Mouse (Mus musculus) olfactory bulb, adult 2 months (tissue): ENCODE measurements at regions not wholly inside any gene's neighbourhood (a gene's known extent, or its start where the extent isn't known, plus 50 kb on each side); places are given as distances from the start of the nearest gene placed in this dataset.

Source experiments
- CTCF ChIP-seq: fragments of 200-500 bp; IDR thresholded peaks from 2 replicates; pipeline ENCODE4 v1.5.1; 2012; ENCODE audit warnings: low read depth, mild to moderate bottlenecking, low read length, moderate library complexity; ENCODE audit not compliant: insufficient read depth
- POLR2A ChIP-seq: fragments of 200-500 bp; IDR thresholded peaks from 2 replicates; pipeline ENCODE4 v1.6.1; 2012; ENCODE audit warnings: mild to moderate bottlenecking, low read depth, low read length, moderate library complexity; ENCODE audit not compliant: insufficient read depth

DNA sequence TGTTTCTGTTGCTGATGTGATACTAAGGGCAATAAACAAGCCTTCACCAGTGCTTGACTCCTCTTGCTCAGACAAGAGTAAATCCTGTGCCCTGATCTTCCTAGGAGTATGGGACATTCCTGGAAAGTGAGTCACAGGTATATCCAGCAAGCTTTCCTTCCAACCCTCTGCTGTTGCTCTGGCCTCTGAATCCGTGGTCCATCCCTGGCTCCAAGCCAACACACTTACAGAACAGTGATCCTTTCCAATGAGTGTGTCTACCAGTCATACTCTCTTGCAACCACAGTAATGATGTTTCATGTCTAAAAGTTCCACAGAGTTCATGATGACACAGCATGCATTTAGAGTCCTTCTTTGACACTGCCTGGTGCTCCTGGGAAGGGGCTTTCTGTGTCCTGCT lies 277.6 kb upstream of the Tmc3 start:
- TF ChIP-seq CTCF = no peak
- no peak for TF ChIP-seq POLR2A
